Mouse (Mus musculus) midbrain, embryonic 14.5 days (tissue): ENCODE data around the gene S100a3. TPM values are rescaled to one million over a fixed set of nuclear protein-coding genes. Genes with fewer than 3 reads are reported as not detected.

ENCODE experiments used
- polyA plus RNA-seq: library from polyadenylated mRNA; unstranded; fragments of >200 nt; fragmentation: Nextera tagmentation; extraction: Ambion mirVana; gene quantifications from 2 replicates; pipeline ENCODE4 v1.2.1, GENCODE M21; 2014

The S100a3 gene
- polyA plus RNA-seq, 1 experiment from 2014 or later: not detected

Other genes with a start within 250 kb of the S100a3 start
- 23.6 and 25.0 TPM in 2 replicates for gene Slc27a3, start 170.6 kb upstream of the S100a3 start, polyA plus RNA-seq
- gene Ints3, start 127.0 kb upstream of the S100a3 start, polyA plus RNA-seq: 32.3 and 35.0 TPM in 2 replicates
- gene Npr1, start 94.7 kb upstream of the S100a3 start, polyA plus RNA-seq: 0.65 and 2.3 TPM in 2 replicates
- 271 and 282 TPM in 2 replicates for gene Ilf2, start 84.5 kb upstream of the S100a3 start, polyA plus RNA-seq
- gene Snapin, start 69.5 kb upstream of the S100a3 start, polyA plus RNA-seq: 89.7 and 92.8 TPM in 2 replicates
- gene Chtop, start 51.1 kb upstream of the S100a3 start, polyA plus RNA-seq: 135 and 145 TPM in 2 replicates
- 8.2 and 8.3 TPM in 2 replicates for gene S100a1, start 46.2 kb upstream of the S100a3 start, polyA plus RNA-seq
- gene S100a13, start 46.1 kb upstream of the S100a3 start, polyA plus RNA-seq: 5.9 and 8.0 TPM in 2 replicates
- gene S100a14, start 33.7 kb upstream of the S100a3 start, polyA plus RNA-seq: not detected in 2 replicates
- gene S100a16, start 23.3 kb upstream of the S100a3 start, polyA plus RNA-seq: 25.3 and 32.5 TPM in 2 replicates
- not detected in 2 replicates for gene S100a2, start 29.7 kb downstream of the S100a3 start, polyA plus RNA-seq
- gene Gm42674, start 41.3 kb downstream of the S100a3 start, polyA plus RNA-seq: not detected in 2 replicates
- 1.5 TPM in 1 of 2 replicates, not detected in the other for gene S100a4, start 43.2 kb downstream of the S100a3 start, polyA plus RNA-seq
- gene S100a5, start 47.9 kb downstream of the S100a3 start, polyA plus RNA-seq: not detected in 2 replicates
- 4.6 and 32.0 TPM in 2 replicates for gene S100a6, start 52.3 kb downstream of the S100a3 start, polyA plus RNA-seq
- not detected in 2 replicates for gene S100a7a, start 93.4 kb downstream of the S100a3 start, polyA plus RNA-seq
- gene S100a8, start 108.4 kb downstream of the S100a3 start, polyA plus RNA-seq: 2.2 TPM in 1 of 2 replicates, not detected in the other
- 0.95 TPM in 1 of 2 replicates, not detected in the other for gene S100a9, start 135.1 kb downstream of the S100a3 start, polyA plus RNA-seq
- 0.16 TPM in 1 of 2 replicates, not detected in the other for gene Pglyrp4, start 166.3 kb downstream of the S100a3 start, polyA plus RNA-seq
- gene Gm5849, start 217.3 kb downstream of the S100a3 start, polyA plus RNA-seq: not detected in 2 replicates